Mouse (Mus musculus): Measurements from ENCODE around the gene Ift81.
"Not testable (repeated sequence)": the region's sequence is repeated elsewhere in the genome, so short reads cannot be mapped to it uniquely, and the experiment has no call there.

Ift81 gene

GRCm38 (mm10) chr5:122613908-122614732, at the start of gene Ift81:
Ift81 (minus strand) TSS chr5:122614518.
- peak; percentile 93 for DNase-seq (ENCODE audit: inconsistent ontology term)

GRCm38 (mm10) chr5:122662501-122662900, 48.2 kb upstream of the Ift81 start:
- DNase-seq (ENCODE audit: inconsistent ontology term): no peak

- no peak for DNase-seq (ENCODE audit: inconsistent ontology term)
Observed at GRCm38 (mm10) chr5:122656808-122657207, 42.5 kb upstream of the Ift81 start.

GRCm38 (mm10) chr5:122654268-122654573, 39.9 kb upstream of the Ift81 start:
- no peak for DNase-seq (ENCODE audit: inconsistent ontology term)

DNA sequence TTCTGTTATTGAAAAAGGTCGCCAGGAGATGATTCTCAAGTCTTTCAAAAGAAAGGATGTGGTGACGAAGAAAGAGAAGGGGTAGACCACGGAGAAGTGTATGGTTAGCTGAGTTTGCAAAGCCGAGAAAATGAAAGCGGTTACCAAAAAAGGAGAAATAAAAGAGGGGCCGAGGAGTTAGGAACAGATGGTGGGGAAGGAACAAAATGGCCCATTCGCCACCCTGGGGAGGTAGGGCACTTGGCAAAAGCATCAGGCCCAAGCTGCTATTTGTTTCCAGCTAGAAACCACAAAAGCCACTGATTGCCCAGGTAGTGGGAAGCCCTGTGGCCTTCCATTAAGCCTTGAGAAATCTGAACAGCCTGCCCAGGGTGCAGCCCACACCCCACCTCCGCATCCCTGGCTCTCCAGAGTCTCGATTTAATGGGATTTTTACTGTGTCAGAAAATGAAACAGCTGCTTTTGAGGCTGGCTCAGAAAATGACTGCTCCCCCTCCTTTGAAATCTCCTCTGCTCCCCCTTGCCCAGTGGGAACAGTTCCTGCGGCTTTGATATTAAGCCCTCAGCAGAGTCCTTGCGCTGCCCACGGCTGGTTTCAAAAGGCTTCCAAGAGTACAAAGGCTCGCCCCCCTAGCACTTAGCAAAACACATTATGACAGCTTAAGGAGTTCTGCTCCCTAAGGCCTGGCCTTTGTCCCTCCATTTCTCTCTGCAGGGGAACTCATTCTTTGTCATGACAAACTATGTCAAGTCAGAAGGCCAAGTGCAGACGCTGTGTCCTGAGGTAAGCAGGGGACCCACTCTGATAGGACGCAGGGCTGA, 39.3 kb upstream of the Ift81 start:
- peak; percentile 35 for DNase-seq (ENCODE audit: inconsistent ontology term)

GRCm38 (mm10) chr5:122653112-122653445, 38.8 kb upstream of the Ift81 start:
- DNase-seq (ENCODE audit: inconsistent ontology term): peak; percentile 18

- no peak for DNase-seq (ENCODE audit: inconsistent ontology term)
Observed at GRCm38 (mm10) chr5:122652506-122652905, 38.2 kb upstream of the Ift81 start.

DNA sequence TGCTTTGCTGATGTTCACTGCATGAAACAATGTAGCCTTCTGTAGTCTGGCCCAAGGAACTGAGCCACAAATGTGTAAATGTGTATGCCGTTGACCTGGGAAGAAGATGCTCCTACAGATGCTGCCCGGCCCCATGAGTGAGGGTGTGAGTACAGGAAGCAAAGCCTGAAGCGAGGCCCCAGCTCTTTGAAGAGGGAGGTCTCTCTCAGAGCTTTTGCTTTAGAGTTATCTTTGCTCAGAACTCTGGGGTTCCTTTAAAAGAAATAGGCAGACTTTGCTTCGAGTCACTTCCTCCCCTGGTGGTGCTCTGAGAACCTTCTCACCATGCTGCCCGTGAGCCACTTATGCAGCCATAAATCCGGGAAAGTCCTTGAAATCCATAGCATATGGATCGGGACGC, 35.8 kb upstream of the Ift81 start:
- DNase-seq (ENCODE audit: inconsistent ontology term): no peak

DNA sequence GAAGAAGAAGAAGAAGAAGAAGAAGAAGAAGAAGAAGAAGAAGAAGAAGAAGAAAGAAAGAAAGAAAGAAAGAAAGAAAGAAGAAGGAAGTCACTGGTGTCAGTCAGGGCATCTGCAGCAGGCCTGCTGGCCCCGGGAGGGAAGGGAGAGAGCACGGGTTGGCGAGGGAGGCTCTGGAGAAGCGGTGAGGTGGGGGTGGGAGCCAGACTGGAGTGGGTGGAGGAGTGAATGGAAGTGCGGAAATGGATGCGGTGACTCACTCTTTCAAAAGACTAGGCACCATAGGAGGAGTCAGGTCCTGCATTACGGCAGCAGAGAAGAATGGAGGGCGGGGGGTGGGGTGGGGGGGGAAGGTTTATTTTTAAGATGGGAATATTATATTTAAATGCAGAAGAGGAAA, 34.9 kb upstream of the Ift81 start:
- peak; percentile 76 for DNase-seq (ENCODE audit: inconsistent ontology term)

DNA sequence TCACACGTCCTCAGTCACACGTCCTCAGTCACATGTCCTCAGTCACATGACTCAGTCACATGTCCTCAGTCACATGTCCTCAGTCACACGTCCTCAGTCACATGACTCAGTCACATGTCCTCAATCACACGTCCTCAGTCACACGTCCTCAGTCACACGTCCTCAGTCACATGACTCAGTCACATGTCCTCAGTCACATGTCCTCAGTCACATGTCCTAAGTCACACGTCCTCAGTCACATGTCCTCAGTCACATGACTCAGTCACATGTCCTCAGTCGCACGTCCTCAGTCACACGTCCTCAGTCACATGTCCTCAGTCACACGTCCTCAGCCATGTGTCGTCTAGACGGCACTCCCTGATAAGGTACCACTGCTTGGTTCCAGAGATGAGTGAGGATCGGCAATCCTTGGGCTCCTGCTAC, 33.6 kb upstream of the Ift81 start:
- not testable (repeated sequence) for DNase-seq (ENCODE audit: inconsistent ontology term)

DNA sequence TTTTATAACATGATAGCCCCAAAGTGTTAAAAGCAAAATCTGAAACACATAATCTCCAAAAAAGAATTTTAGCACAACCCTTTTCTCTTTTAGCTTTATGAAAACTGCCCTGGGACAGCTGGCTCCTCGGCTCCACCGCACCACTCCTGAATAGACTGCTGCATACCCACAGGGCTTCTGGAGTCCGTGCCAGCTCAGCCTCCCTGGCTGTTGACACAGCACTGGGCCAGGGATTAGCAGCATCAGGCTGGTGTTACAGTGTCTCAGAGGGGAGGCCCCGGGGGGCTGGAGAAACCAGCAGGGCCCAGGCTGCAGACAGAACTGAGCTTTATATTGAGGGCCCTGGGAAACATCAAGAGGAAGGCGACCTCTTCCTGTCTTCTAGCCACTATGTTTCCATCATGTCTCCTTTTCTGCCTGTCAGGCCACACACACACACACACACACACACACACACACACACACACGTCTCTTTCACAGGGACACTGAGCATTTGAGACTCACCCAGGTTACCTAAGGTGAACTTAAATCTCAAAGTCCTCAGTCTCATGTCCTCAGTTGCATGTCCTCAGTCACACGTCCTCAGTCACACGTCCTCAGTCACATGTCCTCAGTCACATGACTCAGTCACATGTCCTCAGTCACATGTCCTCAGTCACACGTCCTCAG, 33.1 kb upstream of the Ift81 start:
- DNase-seq (ENCODE audit: inconsistent ontology term): peak; percentile 20

DNA sequence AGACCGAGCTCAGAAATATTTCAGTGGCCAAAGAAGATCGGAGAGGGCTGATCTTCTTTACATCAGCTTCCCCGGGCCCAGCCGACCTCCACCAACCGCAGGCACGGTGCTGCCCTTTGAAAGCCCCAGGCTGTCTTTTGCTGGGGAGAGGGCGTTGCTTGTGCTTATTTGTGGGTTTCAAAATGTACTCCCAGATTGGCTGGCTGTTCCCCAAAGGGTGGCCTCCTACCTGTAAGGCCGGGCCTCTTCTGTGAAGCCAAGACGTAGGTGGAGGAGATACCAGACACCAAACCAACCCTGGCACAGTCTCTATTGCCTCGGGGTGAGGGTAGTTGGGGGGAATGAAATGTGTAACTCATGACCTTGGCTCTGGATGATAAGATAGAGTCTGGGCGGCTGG, 31.7 kb upstream of the Ift81 start:
- no peak for DNase-seq (ENCODE audit: inconsistent ontology term)

DNA sequence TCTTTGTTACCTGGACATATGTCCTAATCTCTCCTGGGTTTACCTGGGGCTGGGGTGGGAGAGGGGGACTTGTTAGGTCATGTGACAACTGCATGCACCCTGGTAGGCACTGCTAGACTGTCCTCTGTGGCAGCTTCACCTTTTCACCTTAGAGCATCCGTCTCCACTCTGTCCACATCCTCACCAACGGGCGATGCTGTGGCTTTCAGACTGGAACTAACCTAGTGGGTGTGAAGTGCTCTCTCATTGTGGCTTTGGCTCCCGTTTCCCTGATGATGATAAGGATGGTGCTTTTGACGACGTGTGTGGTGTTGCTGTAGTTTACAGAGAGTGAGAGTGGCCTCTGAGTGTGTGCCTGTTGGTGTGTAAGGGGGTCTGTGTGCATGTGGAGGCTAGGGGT, 31.0 kb upstream of the Ift81 start:
- no peak for DNase-seq (ENCODE audit: inconsistent ontology term)

DNA sequence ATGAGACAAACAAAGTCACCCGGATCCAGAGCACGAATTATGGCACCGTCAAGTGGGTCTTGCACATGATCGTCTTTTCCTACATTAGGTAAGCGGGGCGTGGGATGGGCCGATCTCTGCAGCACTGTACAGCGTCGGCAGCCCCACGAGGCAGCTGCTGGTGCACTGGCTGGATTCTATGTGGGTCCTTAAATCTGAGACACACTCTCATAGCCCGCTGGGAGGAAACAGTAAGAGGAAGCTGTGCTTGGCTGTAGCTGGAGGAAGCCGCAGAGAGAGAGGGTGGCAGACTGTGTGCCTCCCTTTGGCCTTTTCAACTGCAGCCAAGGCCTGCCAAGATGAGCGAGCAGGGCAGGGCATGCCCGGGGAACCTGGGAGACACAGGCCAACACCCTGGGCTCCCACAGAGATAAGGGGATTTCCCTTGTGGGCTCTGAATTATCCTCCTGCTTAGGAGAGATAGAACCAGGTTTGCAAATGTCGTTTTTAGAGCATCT, 29.8 kb upstream of the Ift81 start:
- DNase-seq (ENCODE audit: inconsistent ontology term): peak; percentile 34

DNA sequence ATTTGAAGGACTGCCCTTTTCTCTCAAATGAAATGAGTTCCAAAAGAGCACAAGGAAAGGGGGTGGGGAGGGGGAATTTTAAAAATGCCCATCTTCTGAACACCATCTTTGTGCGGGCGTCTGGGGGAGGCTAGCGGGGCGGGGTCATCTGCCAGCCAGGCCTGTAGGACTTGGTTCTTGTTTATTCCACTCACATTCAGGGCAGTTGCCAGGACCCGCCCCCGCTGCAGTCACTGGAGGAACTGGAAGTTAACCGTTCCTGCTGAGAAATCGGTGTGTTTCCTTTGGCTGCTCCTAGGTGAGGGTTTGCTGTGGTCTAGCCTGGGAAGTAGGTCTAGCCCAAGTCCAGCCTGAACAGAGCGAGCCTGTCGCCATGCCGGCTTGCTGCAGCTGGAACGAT, 29.4 kb upstream of the Ift81 start, which contains the start of gene P2rx7:
TSS of gene P2rx7 (plus strand) at position 211 of the 400 bp plus-strand sequence.
- DNase-seq (ENCODE audit: inconsistent ontology term): peak; percentile 69

DNA sequence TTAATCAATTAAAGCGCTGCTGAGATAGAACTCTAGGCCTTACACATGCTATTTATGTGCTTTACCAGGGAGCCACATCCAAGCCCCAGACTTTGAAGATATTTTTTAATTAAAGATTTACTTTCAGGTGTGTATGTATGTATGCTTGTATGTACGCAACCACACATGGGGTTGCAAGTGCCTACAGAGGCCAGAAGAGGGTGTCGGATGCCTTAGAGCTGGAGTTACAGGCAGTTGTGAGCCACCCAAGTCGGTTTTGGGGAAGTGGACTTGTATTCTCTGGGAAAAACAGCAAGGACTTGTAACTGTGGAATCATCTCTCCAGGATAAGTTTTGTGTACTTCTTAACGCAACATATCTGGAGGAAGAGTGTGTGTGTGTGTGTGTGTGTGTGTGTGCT, 25.7 kb upstream of the Ift81 start:
- DNase-seq (ENCODE audit: inconsistent ontology term): no peak

GRCm38 (mm10) chr5:122639517-122639916, 25.2 kb upstream of the Ift81 start:
- DNase-seq (ENCODE audit: inconsistent ontology term): no peak

DNA sequence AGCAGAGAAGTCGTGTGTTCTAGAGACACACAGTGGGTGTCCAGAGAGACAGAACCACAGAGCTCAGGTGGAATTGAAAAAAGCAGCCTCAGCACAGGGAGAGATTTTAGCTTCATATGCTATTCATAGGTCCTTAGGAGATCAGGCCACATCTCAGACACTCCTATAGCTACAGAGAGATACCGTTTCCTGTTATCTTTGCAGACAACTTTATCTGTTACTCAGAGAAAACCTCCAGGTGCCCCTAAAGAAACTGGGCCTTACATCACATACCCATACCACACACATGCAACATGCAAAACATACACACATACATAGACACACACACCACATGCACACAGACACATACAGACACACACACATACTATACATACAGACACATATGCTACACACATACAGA, 24.0 kb upstream of the Ift81 start:
- no peak for DNase-seq (ENCODE audit: inconsistent ontology term)

DNA sequence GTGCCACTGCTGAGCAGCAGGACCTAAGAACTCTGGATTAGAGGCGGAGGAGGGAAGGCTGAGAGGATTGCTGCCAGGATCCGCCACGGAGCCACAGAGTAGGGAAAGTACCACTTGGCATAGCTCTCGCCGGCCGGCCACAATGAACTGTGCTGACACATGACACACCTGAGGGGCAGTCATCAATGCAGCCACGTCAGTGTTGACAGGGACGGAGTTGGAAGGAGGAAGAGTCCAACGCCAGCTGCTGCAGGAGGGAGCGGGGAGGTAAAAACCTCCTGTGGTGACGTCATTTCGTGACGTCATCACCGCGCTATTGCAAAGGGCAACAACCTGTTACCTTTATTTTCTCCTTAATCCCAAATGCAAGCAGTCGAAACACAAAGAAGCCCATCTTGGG, 22.6 kb upstream of the Ift81 start:
- peak; percentile 76 for DNase-seq (ENCODE audit: inconsistent ontology term)

DNA sequence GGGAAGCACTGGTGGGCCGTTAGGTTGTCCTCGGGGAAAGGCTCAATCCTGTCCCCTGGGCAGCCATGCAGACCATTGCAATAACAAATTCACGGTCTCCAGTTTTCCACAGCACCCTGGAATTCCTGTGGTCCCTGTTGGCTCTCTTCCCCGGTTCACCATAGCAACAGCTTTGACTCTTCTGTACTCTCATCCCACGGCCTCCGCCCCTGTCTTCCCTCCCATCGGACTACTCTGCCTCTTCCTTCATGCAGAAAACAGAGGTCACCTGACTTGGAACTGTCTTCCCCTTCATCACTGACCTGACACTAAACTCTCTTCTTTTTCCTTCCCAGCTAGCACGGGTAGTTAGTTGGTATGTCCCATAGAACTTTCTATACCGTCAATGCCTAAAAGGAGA, 22.0 kb upstream of the Ift81 start:
- peak; percentile 95 for DNase-seq (ENCODE audit: inconsistent ontology term)

DNA sequence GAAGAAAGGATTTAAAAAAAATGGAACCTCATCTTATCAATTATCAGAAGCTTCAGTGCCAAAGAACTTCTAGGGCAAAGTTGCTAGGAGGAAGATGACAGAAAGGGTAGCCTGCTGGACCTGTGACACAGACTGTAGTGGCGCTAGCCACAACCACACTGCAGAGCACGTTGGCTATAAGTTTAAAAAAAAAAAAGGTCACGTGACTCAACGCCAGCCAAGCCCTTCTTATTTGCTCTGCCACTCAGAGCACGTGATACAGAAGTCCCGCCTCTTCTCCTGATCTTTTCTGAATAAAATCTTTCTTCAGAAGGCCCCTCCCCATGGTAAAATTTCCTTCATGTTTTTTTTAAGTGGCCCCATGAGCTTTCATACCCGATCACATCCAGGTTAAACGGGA, 20.9 kb upstream of the Ift81 start:
- DNase-seq (ENCODE audit: inconsistent ontology term): no peak

DNA sequence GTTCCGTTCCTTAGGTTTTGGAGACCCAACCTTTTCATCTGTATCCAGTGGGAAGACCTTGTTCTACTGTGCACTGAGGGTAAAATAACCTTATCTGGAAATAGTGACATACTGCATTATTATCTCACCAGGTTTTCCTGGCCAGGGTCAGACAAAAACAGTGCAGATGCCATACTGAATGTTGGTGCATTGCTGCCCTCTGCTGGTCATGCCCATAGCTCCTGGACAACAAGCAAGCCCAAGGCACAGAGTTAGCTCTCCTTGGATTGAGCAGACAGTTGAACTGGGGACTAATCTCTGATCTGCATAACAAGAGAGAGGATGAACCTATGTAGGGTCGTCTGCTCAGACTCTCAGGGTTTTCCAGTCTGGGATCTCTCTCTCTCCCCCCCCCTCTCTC, 12.9 kb upstream of the Ift81 start:
- peak; percentile 70 for DNase-seq (ENCODE audit: inconsistent ontology term)
